Mouse (Mus musculus): ENCODE measurements at regions not wholly inside any gene's neighbourhood (a gene's known extent, or its start where the extent isn't known, plus 50 kb on each side); places are given as distances from the start of the nearest gene placed in this dataset.

- no peak for DNase-seq
These were observed 300.3 kb downstream of the Fam49a start for GRCm38 (mm10) chr12:12562267-12562666.

- DNase-seq: no peak
These were observed 289.9 kb downstream of the Fam49a start for GRCm38 (mm10) chr12:12551818-12552217.

- DNase-seq: no peak
These were observed 287.7 kb downstream of the Fam49a start for GRCm38 (mm10) chr12:12549649-12550048.

GRCm38 (mm10) chr12:12548688-12549087 lies 286.7 kb downstream of the Fam49a start:
- no peak for DNase-seq

- DNase-seq: no peak
These were observed 285.5 kb downstream of the Fam49a start for GRCm38 (mm10) chr12:12547477-12547876.

GRCm38 (mm10) chr12:12546372-12547031 lies 284.6 kb downstream of the Fam49a start:
- no peak for DNase-seq

- DNase-seq: no peak
These were observed 279.4 kb downstream of the Fam49a start for GRCm38 (mm10) chr12:12541076-12542070.

- no peak for DNase-seq
These were observed 277.4 kb downstream of the Fam49a start for GRCm38 (mm10) chr12:12539291-12539690.

GRCm38 (mm10) chr12:12534779-12535178 lies 272.8 kb downstream of the Fam49a start:
- no peak for DNase-seq

- DNase-seq: no peak
These were observed 268.9 kb downstream of the Fam49a start for GRCm38 (mm10) chr12:12530796-12531195.

GRCm38 (mm10) chr12:12529541-12529940 lies 267.6 kb downstream of the Fam49a start:
- DNase-seq: no peak

GRCm38 (mm10) chr12:12528478-12528981 lies 266.6 kb downstream of the Fam49a start:
- DNase-seq: no peak

GRCm38 (mm10) chr12:12527766-12528477 lies 266.0 kb downstream of the Fam49a start:
- DNase-seq: no peak

GRCm38 (mm10) chr12:12527366-12527765 lies 265.4 kb downstream of the Fam49a start:
- DNase-seq: peak; percentile 28

GRCm38 (mm10) chr12:12520311-12520852 lies 258.4 kb downstream of the Fam49a start:
- no peak for DNase-seq

GRCm38 (mm10) chr12:12518490-12519070 lies 256.6 kb downstream of the Fam49a start:
- no peak for DNase-seq

GRCm38 (mm10) chr12:12517020-12517419 lies 255.1 kb downstream of the Fam49a start:
- no peak for DNase-seq

GRCm38 (mm10) chr12:12510764-12511163 lies 248.8 kb downstream of the Fam49a start:
- DNase-seq: no peak

- DNase-seq: no peak
These were observed 247.4 kb downstream of the Fam49a start for GRCm38 (mm10) chr12:12509164-12509937.

- no peak for DNase-seq
These were observed 246.7 kb downstream of the Fam49a start for GRCm38 (mm10) chr12:12508487-12509125.

GRCm38 (mm10) chr12:12506671-12507070 lies 244.7 kb downstream of the Fam49a start:
- DNase-seq: no peak
